Mouse (Mus musculus) embryonic fibroblast, embryonic 13.5 days (primary cell): Measurements from ENCODE around the gene Ankfy1.

Source experiments
- CTCF ChIP-seq: IDR thresholded peaks from 2 replicates; pipeline ENCODE4 v1.5.1; 2011; ENCODE audit warnings: mild to moderate bottlenecking, control low read depth, low read length, moderate library complexity, borderline replicate concordance; ENCODE audit not compliant: insufficient read depth
- POLR2A ChIP-seq: IDR thresholded peaks from 2 replicates; pipeline ENCODE4 v1.6.1; 2011; ENCODE audit warnings: low read depth, mild to moderate bottlenecking, control low read depth, low read length, moderate library complexity

GRCm38 (mm10) chr11:72759581-72759980 lies 69.8 kb downstream of the Ankfy1 start:
- TF ChIP-seq POLR2A (no peak), CTCF (no peak)
